Mouse (Mus musculus): Measurements from ENCODE around the gene F11r.

DNA sequence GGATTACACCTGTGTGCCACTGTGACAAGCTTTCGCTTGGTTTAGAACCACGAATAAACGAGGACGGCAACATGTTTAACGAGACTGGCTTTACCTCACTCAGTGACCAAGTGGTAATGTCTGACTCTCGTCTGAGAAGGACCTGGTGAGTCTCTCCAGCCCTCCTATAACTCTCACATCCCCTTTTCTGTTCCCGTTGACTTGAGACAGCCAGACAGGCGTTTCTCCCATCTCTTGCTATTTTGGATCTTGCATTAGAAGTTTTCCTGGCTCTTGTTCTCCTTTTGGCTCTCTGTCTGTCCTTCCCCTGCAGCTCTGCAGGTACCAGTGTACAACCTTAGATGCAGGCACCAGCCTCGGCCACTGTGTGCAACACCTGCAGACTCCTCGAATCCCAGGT lies 13.7 kb downstream of the F11r start:
- TF ChIP-seq CTCF (conservative IDR thresholded peaks at IDR 0.05 in 1 of 2, IDR thresholded peaks at IDR 0.05 in 1 of 2; ENCODE audit: low read depth in 2 of 2, low read length in 2 of 2), result no peak
- no peak for TF ChIP-seq PAX5 (IDR thresholded peaks at IDR 0.05; ENCODE audit: low read length)
- TF ChIP-seq POLR2A (IDR thresholded peaks at IDR 0.05; ENCODE audit: low read depth, low read length), result no peak
- TF ChIP-seq RCOR1 (conservative IDR thresholded peaks at IDR 0.05; ENCODE audit: low read depth, low read length), result no peak
- no peak for TF ChIP-seq ZC3H11A (IDR thresholded peaks at IDR 0.05; ENCODE audit: low read depth, low read length)
